Mouse (Mus musculus) forebrain, embryonic 16.5 days (tissue): Measurements from ENCODE around the gene Abcf2. TPM values are rescaled to one million over a fixed set of nuclear protein-coding genes. Genes with fewer than 3 reads are reported as not detected.

ENCODE experiments used
- ATAC-seq: fragments of 200-750 bp; cut with Nextera tagmentation; 2 replicates; pipeline ENCODE4 v1.8.0; 2017; ENCODE audit warnings: mild to moderate bottlenecking, moderate library complexity
- H3K27ac ChIP-seq: fragments of 300-500 bp; sonication (generic); 2 replicates; pipeline ENCODE4 v1.5.1; 2014; ENCODE audit warnings: low read length, control low read depth
- H3K27me3 ChIP-seq: fragments of 300-500 bp; sonication (generic); replicated peaks from 2 replicates; pipeline ENCODE4 v1.6.1; 2014; ENCODE audit warnings: low read length; ENCODE audit not compliant: control insufficient read depth, insufficient read depth
- H3K36me3 ChIP-seq: fragments of 300-500 bp; sonication (generic); 2 replicates; pipeline ENCODE4 v1.6.1; 2014; ENCODE audit not compliant: control insufficient read depth, insufficient read depth
- H3K4me1 ChIP-seq: fragments of 300-500 bp; sonication (generic); replicated peaks from 2 replicates; pipeline ENCODE4 v1.6.1; 2014; ENCODE audit warnings: low read length; ENCODE audit not compliant: control insufficient read depth, insufficient read depth
- H3K4me2 ChIP-seq: fragments of 300-500 bp; sonication (generic); 2 replicates; pipeline ENCODE4 v1.6.1; 2014; ENCODE audit warnings: mild to moderate bottlenecking, low read length, control low read depth
- H3K4me3 ChIP-seq: fragments of 300-500 bp; sonication (generic); replicated peaks from 2 replicates; pipeline ENCODE4 v1.5.1; 2014; ENCODE audit warnings: mild to moderate bottlenecking, low read length, control low read depth
- H3K9ac ChIP-seq: fragments of 300-500 bp; sonication (generic); replicated peaks from 2 replicates; pipeline ENCODE4 v1.6.1; 2014; ENCODE audit warnings: low read depth, low read length, control low read depth
- H3K9me3 ChIP-seq: fragments of 300-500 bp; sonication (generic); 2 replicates; pipeline ENCODE4 v1.6.1; 2016; ENCODE audit warnings: low read length; ENCODE audit not compliant: control insufficient read depth
- WGBS: fragments of 180-500 bp; shearing (Covaris S2); extraction: QIAGEN DNeasy Blood & Tissue Kit; methylation state at CpG from one replicate; pipeline ENCODE4 v1.1.7; 2014; 5-methylcytosine and 5-hydroxymethylcytosine counted together
- microRNA counts: library from miRNA; unstranded; fragments of <30 nt; microRNA quantifications from one replicate; lab custom pipeline; 2016
- microRNA-seq: library from miRNA; unstranded; fragments of <30 nt; microRNA quantifications from one replicate; pipeline ENCODE4, GENCODE M21; 2017
- polyA plus RNA-seq: library from polyadenylated mRNA; unstranded; fragments of >200 nt; fragmentation: Nextera tagmentation; extraction: Ambion mirVana; gene quantifications from 2 replicates; pipeline ENCODE4 v1.2.1, GENCODE M21; 2015

Abcf2 gene
- polyA plus RNA-seq, 1 experiment from 2014 or later = 107 TPM

GRCm38 (mm10) chr5:24526190-24526888 is 50.9 kb downstream of the Abcf2 start:
- H3K27me3 ChIP-seq = peaks cover 58% of the 10 kb centered on the region
- H3K9ac ChIP-seq = peak overlapping the region; percentile 43
- no peaks in the 10 kb centered on the region for H3K9me3 ChIP-seq
- peak overlapping the region; percentile 82 for H3K4me2 ChIP-seq
- peak overlapping the region; percentile 47 for H3K4me3 ChIP-seq
- ATAC-seq = no peak; the same call in 1 of the 2 replicates
- under 1% methylated on average over 88 of the region's 109 CpGs for WGBS
- H3K27ac ChIP-seq = no peak overlapping the region
- peaks cover 15% of the 10 kb centered on the region for H3K4me1 ChIP-seq
- H3K36me3 ChIP-seq = no peaks in the 10 kb centered on the region

GRCm38 (mm10) chr5:24525360-24526189 is 51.7 kb downstream of the Abcf2 start:
- no peaks in the 10 kb centered on the region for H3K36me3 ChIP-seq
- no peak overlapping the region for H3K9ac ChIP-seq
- peaks cover 60% of the 10 kb centered on the region for H3K27me3 ChIP-seq
- no peak overlapping the region for H3K27ac ChIP-seq
- H3K9me3 ChIP-seq = no peaks in the 10 kb centered on the region
- 3% methylated on average over 34 of the region's 34 CpGs for WGBS
- peak overlapping the region; percentile 47 for H3K4me3 ChIP-seq
- H3K4me2 ChIP-seq = peak overlapping the region; percentile 82
- peaks cover 15% of the 10 kb centered on the region for H3K4me1 ChIP-seq
- ATAC-seq = no peak

GRCm38 (mm10) chr5:24524522-24524921 is 52.7 kb downstream of the Abcf2 start:
- Histone ChIP-seq H3K9ac (no peak overlapping the region), H3K36me3 (no peaks in the 10 kb centered on the region), H3K4me2 (no peak overlapping the region), H3K4me3 (no peak overlapping the region), H3K27me3 (peaks cover 56% of the 10 kb centered on the region), H3K4me1 (peaks cover 15% of the 10 kb centered on the region), H3K27ac (no peak overlapping the region), H3K9me3 (no peaks in the 10 kb centered on the region)
- 11% methylated on average over 4 of the region's 4 CpGs for WGBS
- ATAC-seq = no peak

DNA sequence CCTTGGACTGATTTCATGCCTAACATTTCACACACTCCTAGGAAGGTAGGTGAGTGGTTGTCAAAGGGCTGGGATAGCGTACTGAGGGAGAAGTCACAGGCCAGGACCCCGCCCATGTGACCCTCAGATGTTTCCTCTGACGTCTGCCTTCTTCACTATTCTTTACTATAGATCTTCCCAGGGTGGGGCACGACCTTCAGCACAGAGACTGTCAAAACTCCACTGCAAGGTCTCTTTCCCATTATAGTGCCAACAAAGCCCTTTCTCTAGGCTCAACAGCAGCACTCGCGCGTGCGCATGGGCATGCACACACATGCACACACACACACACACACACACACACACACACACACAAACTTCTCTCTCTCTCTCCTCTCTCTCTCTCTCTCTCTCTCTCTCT is 53.5 kb downstream of the Abcf2 start:
- H3K4me1 ChIP-seq = peaks cover 15% of the 10 kb centered on the region
- peaks cover 52% of the 10 kb centered on the region for H3K27me3 ChIP-seq
- H3K36me3 ChIP-seq = no peaks in the 10 kb centered on the region
- no peak overlapping the region for H3K27ac ChIP-seq
- no peak overlapping the region for H3K9ac ChIP-seq
- H3K9me3 ChIP-seq = no peaks in the 10 kb centered on the region
- WGBS = 40% methylated on average over 8 of the region's 8 CpGs
- H3K4me3 ChIP-seq = no peak overlapping the region
- no peak overlapping the region for H3K4me2 ChIP-seq
- no peak for ATAC-seq

GRCm38 (mm10) chr5:24521366-24521765 is 55.9 kb downstream of the Abcf2 start:
- H3K27ac ChIP-seq = no peak overlapping the region
- no peaks in the 10 kb centered on the region for H3K9me3 ChIP-seq
- H3K9ac ChIP-seq = no peak overlapping the region
- WGBS = 65% methylated on average over 8 of the region's 8 CpGs
- no peak for ATAC-seq
- no peaks in the 10 kb centered on the region for H3K36me3 ChIP-seq
- peaks cover 6% of the 10 kb centered on the region for H3K4me1 ChIP-seq
- no peak overlapping the region for H3K4me2 ChIP-seq
- H3K4me3 ChIP-seq = no peak overlapping the region
- H3K27me3 ChIP-seq = peaks cover 35% of the 10 kb centered on the region

MicroRNAs within 50 kb of the gene (microRNA counts, 519-probe panel; counts per million panel counts)
- microRNA mmu-miR-671-3p (lab: Ali Mortazavi, UCI) = 1,972 counts per million, percentile 27 among the panel's probes with 10 or more counts
- not detected for microRNA mmu-miR-671-5p (lab: Ali Mortazavi, UCI)

Small RNA genes lying within 50 kb of the gene (microRNA-seq; reads per million reads assigned to microRNA genes)
- 414 reads per million, percentile 70 among the genes with 10 or more reads in this experiment for gene Mir671

Other genes with a start within 250 kb of the Abcf2 start
- gene Kcnh2, start 225.9 kb downstream of the Abcf2 start, polyA plus RNA-seq = 4.7 and 6.2 TPM in 2 replicates
- 7.5 and 9.9 TPM in 2 replicates for gene Nos3, start 212.7 kb downstream of the Abcf2 start, polyA plus RNA-seq
- gene Atg9b, start 185.3 kb downstream of the Abcf2 start, polyA plus RNA-seq = 1.8 and 1.9 TPM in 2 replicates
- 46.1 and 58.1 TPM in 2 replicates for gene Abcb8, start 183.8 kb downstream of the Abcf2 start, polyA plus RNA-seq
- 0.14 and 0.36 TPM in 2 replicates for gene Asic3, start 164.1 kb downstream of the Abcf2 start, polyA plus RNA-seq
- gene Cdk5, start 153.9 kb downstream of the Abcf2 start, polyA plus RNA-seq = 106 and 127 TPM in 2 replicates
- 19.1 and 23.9 TPM in 2 replicates for gene Slc4a2, start 153.6 kb downstream of the Abcf2 start, polyA plus RNA-seq
- 92.2 and 96.3 TPM in 2 replicates for gene Fastk, start 132.2 kb downstream of the Abcf2 start, polyA plus RNA-seq
- 37.3 and 45.4 TPM in 2 replicates for gene Tmub1, start 129.6 kb downstream of the Abcf2 start, polyA plus RNA-seq
- 57.0 and 58.6 TPM in 2 replicates for gene Agap3, start 125.3 kb downstream of the Abcf2 start, polyA plus RNA-seq
- 0.45 and 1.3 TPM in 2 replicates for gene Gbx1, start 50.3 kb downstream of the Abcf2 start, polyA plus RNA-seq
- gene Asb10, start 36.5 kb downstream of the Abcf2 start, polyA plus RNA-seq = 0.09 and 0.11 TPM in 2 replicates
- gene 4931409K22Rik, start 20.7 kb downstream of the Abcf2 start, polyA plus RNA-seq = 0.26 and 0.35 TPM in 2 replicates
- gene Chpf2, start 9.3 kb upstream of the Abcf2 start, polyA plus RNA-seq = 20.5 and 20.8 TPM in 2 replicates
- 156 and 181 TPM in 2 replicates for gene Smarcd3, start 46.9 kb upstream of the Abcf2 start, polyA plus RNA-seq
- gene Nub1, start 108.1 kb upstream of the Abcf2 start, polyA plus RNA-seq = 70.0 and 71.2 TPM in 2 replicates
- 4.7 and 5.1 TPM in 2 replicates for gene Wdr86, start 153.3 kb upstream of the Abcf2 start, polyA plus RNA-seq
- 2.5 TPM in 1 of 2 replicates, not detected in the other for gene Crygn, start 180.5 kb upstream of the Abcf2 start, polyA plus RNA-seq